Mouse (Mus musculus) C2C12 (cell line): Measurements from ENCODE around the gene Stac.

Experiments
- CTCF ChIP-seq: IDR thresholded peaks from one replicate; pipeline ENCODE4 v1.5.1; 2011; ENCODE audit not compliant: control insufficient read depth, insufficient read depth, insufficient read length
- MYOD1 ChIP-seq: IDR thresholded peaks from one replicate; pipeline ENCODE4 v1.6.1; 2011; ENCODE audit warnings: low read depth; ENCODE audit not compliant: control insufficient read depth, insufficient read length
- USF1 ChIP-seq: IDR thresholded peaks from one replicate; pipeline ENCODE4 v1.6.1; 2011; ENCODE audit warnings: low read depth, mild to moderate bottlenecking, control low read depth, moderate library complexity

DNA sequence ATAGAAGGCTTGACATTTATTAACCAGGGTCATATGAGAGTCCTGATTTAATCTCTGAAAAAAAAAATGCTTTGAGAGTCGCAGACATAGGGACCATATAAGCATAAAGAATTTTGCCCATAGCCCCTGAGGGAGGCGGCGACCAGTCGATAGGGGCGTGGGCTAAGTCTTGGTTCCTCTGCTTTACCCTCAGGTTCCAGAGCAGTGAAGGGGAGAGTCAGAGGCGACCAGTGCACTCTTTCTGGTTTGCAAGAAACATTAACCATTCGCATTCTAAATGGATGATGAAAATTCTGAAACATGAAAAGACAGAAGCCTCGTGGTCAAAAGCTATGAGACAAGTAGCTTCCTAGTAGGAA, 139.2 kb downstream of the Stac start:
- TF ChIP-seq MYOD1 = no peak
- TF ChIP-seq CTCF = no peak
- no peak for TF ChIP-seq USF1
